Mouse (Mus musculus) ES-Bruce4 (cell line): Measurements from ENCODE around the gene Pih1d2. TPM values are rescaled to one million over a fixed set of nuclear protein-coding genes. Genes with fewer than 3 reads are reported as not detected.

Experiments used
- H3K27ac ChIP-seq: 2 replicates; pipeline ENCODE4 v1.5.1; 2012; ENCODE audit warnings: low read length, inconsistent platforms; ENCODE audit not compliant: insufficient read depth
- H3K27me3 ChIP-seq: 2 replicates; pipeline ENCODE4 v1.6.1; 2012; ENCODE audit warnings: mild to moderate bottlenecking, low read length, inconsistent platforms; ENCODE audit not compliant: control insufficient read depth, poor library complexity, insufficient read depth, severe bottlenecking
- H3K36me3 ChIP-seq: 2 replicates; pipeline ENCODE4 v1.6.1; 2012; ENCODE audit warnings: inconsistent platforms, mild to moderate bottlenecking, low read length, moderate library complexity; ENCODE audit not compliant: control insufficient read depth, poor library complexity, insufficient read depth, severe bottlenecking
- H3K4me1 ChIP-seq: one replicate; pipeline ENCODE4 v1.8.1; 2011; ENCODE audit warnings: low read length; ENCODE audit not compliant: control insufficient read depth, insufficient read depth
- H3K4me3 ChIP-seq: 2 replicates; pipeline ENCODE4 v1.5.1; 2011; ENCODE audit warnings: low read depth, mild to moderate bottlenecking, low read length
- H3K9ac ChIP-seq: 2 replicates; pipeline ENCODE4 v1.6.1; 2012; ENCODE audit warnings: low read depth, mild to moderate bottlenecking, inconsistent platforms; ENCODE audit not compliant: poor library complexity, severe bottlenecking
- H3K9me3 ChIP-seq: replicated peaks from 2 replicates; pipeline ENCODE4 v1.6.1; 2012; ENCODE audit warnings: mild to moderate bottlenecking, low read length, inconsistent platforms; ENCODE audit not compliant: control insufficient read depth, poor library complexity, insufficient read depth, severe bottlenecking
- CTCF ChIP-seq: IDR thresholded peaks from one replicate; pipeline ENCODE4 v1.8.1; 2011; ENCODE audit warnings: low read depth, low read length
- EP300 ChIP-seq: IDR thresholded peaks from 2 replicates; pipeline ENCODE4 v1.6.1; 2011; ENCODE audit warnings: low read depth, low read length; ENCODE audit not compliant: insufficient read depth
- POLR2A ChIP-seq: IDR thresholded peaks from one replicate; pipeline ENCODE4 v1.8.1; 2011; ENCODE audit warnings: low read length; ENCODE audit not compliant: insufficient read depth
- polyA plus RNA-seq: library from polyadenylated mRNA; stranded (reverse); fragments of >200 nt; gene quantifications from 2 replicates; pipeline ENCODE4 v1.2.4, GENCODE M21; 2011; ENCODE audit warnings: low read depth; ENCODE audit not compliant: missing spikeins, insufficient read depth, insufficient read length

Gene Pih1d2
- polyA plus RNA-seq, 1 experiment = 7.3 TPM

DNA sequence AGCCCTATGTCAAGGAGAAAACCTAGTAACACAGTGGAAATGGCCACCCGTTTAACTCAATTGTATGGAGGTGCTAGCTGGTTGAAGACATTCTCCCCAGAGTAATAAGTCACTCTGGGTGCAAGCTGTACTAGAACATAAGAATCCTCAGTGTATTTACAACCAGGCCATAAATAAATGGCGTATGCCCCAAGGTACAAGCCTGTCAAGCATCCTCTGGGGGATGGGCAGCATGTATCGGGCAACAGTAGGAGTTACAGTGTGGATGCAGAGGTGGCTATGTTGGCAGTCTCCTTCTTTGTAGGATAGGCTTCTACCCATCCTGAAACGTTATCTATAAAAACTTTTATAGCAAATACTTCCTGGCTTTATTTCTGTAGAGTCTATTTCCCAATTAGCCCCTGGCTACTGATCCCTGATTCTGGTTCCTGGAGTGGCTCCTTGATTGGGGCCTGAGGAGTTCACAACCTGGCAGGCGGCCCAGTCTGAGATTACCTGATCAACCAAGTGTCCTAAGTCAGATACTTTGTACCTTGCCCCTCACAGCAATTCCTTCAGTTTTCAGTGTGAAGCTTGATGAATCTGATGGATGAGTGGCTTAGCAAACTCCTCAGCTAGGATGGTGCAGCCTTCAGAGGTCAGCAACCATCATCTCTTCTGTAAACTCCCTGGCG, 31.8 kb upstream of the Pih1d2 start:
- Histone ChIP-seq H3K36me3 (no peaks in the 10 kb centered on the region), H3K27me3 (no peaks in the 10 kb centered on the region), H3K9ac (no peak overlapping the region), H3K4me3 (no peak overlapping the region), H3K27ac (no peak overlapping the region), H3K4me1 (no peaks in the 10 kb centered on the region), H3K9me3 (no peaks in the 10 kb centered on the region)
- TF ChIP-seq CTCF (no peak), EP300 (no peak), POLR2A (no peak)

GRCm38 (mm10) chr9:50586955-50587354, 30.2 kb upstream of the Pih1d2 start:
- no peaks in the 10 kb centered on the region for H3K4me1 ChIP-seq
- no peaks in the 10 kb centered on the region for H3K36me3 ChIP-seq
- no peaks in the 10 kb centered on the region for H3K27me3 ChIP-seq
- H3K4me3 ChIP-seq = no peak overlapping the region
- H3K9me3 ChIP-seq = no peaks in the 10 kb centered on the region
- no peak overlapping the region for H3K9ac ChIP-seq
- no peak overlapping the region for H3K27ac ChIP-seq
- TF ChIP-seq EP300 (no peak), POLR2A (no peak), CTCF (no peak)

GRCm38 (mm10) chr9:50590856-50591518, 26.1 kb upstream of the Pih1d2 start:
- H3K9ac ChIP-seq = no peak overlapping the region
- no peak overlapping the region for H3K27ac ChIP-seq
- H3K9me3 ChIP-seq = no peaks in the 10 kb centered on the region
- no peak overlapping the region for H3K4me3 ChIP-seq
- TF ChIP-seq CTCF = no peak
- no peak for TF ChIP-seq POLR2A
- no peak for TF ChIP-seq EP300
- H3K27me3 ChIP-seq = no peaks in the 10 kb centered on the region
- H3K36me3 ChIP-seq = peaks cover 5% of the 10 kb centered on the region
- no peaks in the 10 kb centered on the region for H3K4me1 ChIP-seq

DNA sequence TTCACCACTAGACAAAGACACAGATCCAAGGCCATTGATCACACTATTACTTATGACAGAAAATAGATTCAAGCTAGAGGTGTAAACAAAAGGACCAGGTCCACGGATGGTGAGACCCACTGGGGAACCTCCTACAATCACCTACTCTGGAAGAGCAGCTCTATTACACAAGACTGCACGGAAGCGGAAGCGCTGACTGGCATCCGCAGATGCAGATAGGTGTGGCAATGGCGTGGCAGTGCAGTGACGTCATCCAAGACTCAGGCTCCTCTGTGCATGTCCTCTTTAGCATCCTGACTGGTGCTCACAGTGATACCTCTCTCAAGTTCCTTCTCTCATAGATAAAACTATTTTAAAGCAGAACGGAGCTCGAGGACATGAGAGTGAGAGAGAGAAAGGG, 24.2 kb upstream of the Pih1d2 start:
- H3K36me3 ChIP-seq = peaks cover 22% of the 10 kb centered on the region
- no peak overlapping the region for H3K27ac ChIP-seq
- H3K9me3 ChIP-seq = no peaks in the 10 kb centered on the region
- no peak overlapping the region for H3K9ac ChIP-seq
- no peaks in the 10 kb centered on the region for H3K4me1 ChIP-seq
- no peaks in the 10 kb centered on the region for H3K27me3 ChIP-seq
- no peak for TF ChIP-seq EP300
- no peak for TF ChIP-seq POLR2A
- TF ChIP-seq CTCF = no peak
- no peak overlapping the region for H3K4me3 ChIP-seq

DNA sequence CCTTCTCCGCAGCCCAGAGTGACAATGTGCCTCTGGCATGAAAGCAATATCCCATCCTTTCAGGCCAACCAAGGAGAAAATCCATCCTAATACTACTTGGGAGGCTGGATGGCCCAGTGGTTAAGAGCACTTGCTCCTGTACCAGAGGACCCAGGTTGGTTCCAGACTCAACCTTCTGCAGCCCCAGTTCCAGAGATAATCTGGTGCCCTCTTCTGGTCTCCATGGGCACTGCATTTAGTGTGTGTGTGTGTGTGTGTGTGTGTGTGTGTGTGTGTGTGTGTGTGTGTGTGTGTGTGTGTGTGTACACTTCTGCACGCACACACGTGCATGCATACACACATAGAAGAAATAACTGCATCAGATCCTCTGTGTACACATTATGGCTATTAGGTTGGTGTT, 23.6 kb upstream of the Pih1d2 start:
- Histone ChIP-seq H3K9ac (no peak overlapping the region), H3K27ac (no peak overlapping the region), H3K36me3 (peaks cover 27% of the 10 kb centered on the region), H3K4me1 (no peaks in the 10 kb centered on the region), H3K9me3 (no peaks in the 10 kb centered on the region), H3K4me3 (no peak overlapping the region), H3K27me3 (no peaks in the 10 kb centered on the region)
- TF ChIP-seq CTCF (peak; percentile 56), POLR2A (no peak)

DNA sequence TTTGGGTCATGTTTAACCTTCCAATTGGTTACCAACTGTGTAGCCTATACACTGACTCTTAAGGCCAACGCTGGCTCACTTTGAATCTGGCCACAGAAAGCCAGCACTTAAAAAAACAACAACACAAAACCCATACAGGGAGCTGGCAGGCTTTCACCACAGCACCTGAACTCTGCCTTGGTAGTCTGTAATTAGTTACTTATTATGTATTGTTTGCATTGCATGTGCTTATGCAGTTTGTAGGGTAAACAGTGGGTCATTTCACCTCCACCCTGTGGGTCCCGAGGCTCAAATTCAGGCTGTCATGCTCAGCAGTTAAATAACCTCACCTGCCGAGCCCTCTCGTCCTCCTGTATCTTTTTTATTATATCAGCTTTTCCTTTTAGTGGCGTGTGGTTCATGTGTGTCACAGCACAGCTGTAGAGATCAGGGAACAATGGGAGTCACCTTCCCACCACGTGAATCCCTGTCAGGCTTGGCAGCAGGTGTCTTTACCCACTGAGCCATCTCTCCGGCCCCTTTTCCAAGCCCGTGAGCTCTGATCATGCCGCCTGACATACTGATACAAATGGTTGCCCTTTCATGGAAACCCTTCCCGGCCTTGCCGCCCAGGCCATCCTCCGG, 22.2 kb upstream of the Pih1d2 start:
- H3K36me3 ChIP-seq = peaks cover 33% of the 10 kb centered on the region
- H3K4me3 ChIP-seq = no peak overlapping the region
- no peaks in the 10 kb centered on the region for H3K27me3 ChIP-seq
- no peaks in the 10 kb centered on the region for H3K9me3 ChIP-seq
- H3K9ac ChIP-seq = no peak overlapping the region
- TF ChIP-seq EP300 (no peak), CTCF (no peak), POLR2A (no peak)
- H3K27ac ChIP-seq = no peak overlapping the region
- no peaks in the 10 kb centered on the region for H3K4me1 ChIP-seq
